Comparison of ENCODE assay signal across 27 mouse cellular contexts in the genomic region with DNA sequence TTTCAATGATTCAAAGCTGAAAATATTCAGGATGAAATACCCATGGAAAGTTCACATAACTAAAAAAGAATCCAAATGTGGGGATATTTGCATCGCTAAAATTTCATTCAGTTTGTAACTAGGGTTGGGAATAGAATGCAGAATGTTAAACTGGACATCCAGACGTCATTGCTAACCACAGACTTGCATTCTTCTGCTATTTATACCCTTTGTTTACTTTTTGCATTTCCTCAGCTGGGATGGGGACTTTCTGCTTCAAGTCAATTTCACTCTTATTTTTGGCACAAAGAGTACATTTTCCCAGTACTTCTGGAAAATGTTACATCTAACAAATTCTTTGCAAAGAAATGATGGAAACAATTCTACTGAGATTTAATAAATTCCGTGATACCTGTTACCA.
DNase-seq lines count a peak whose midpoint lies in the region; ATAC-seq and TF ChIP-seq lines count a peak whose summit lies in the region.
"Had no signal": no experiment of that assay in that cellular context is flagged by ENCODE, and none has a peak within 500 bp of the region (broad histone marks: within the 10 kb centered on the region; RNA-seq: fewer than 3 reads in every experiment).

No protein-coding gene starts in this region.

- peak; percentile 57 for DNase-seq in embryonic facial prominence, embryonic 14.5 days (ENCODE audit: low spot score)
- no peak for DNase-seq in embryonic facial prominence, embryonic 10.5 days (ENCODE audit: low spot score)
- no peak for DNase-seq in lung, postnatal 4 days
- peak; percentile 4 for DNase-seq in brain, adult 2 months (ENCODE audit: low read depth, low spot score)
- DNase-seq in heart, adult 2 months, result no peak
- DNase-seq in layer of hippocampus, postnatal 36 days, result no peak
- DNase-seq: adrenal gland, adult 8-10 months; cerebellum, adult 18-20 months; cerebellum, postnatal 25 days; gastrocnemius, postnatal 14 days; heart, adult 11 months; heart, postnatal 14 days; kidney, postnatal 10 days; liver, embryonic 13.5 days; right cerebral cortex, adult 18-20 months; right cerebral cortex, postnatal 4 days; thymus, postnatal 14 days had no signal

- intact Hi-C loops in heart, adult 2 months (cut with DNase I), result no loop called here

- H3K4me3 ChIP-seq in embryonic facial prominence, embryonic 14.5 days (ENCODE audit: low read depth, low read length), result no peak overlapping the region
- H3K4me3 ChIP-seq in embryonic facial prominence, embryonic 10.5 days, result no peak overlapping the region
- H3K4me3 ChIP-seq in lung, embryonic 15.5 days, result no peak overlapping the region
- no peak overlapping the region for H3K4me3 ChIP-seq in heart, adult 2 months
- H3K4me3 ChIP-seq: embryonic facial prominence, embryonic 13.5 days; heart, embryonic 13.5 days; liver, embryonic 13.5 days; midbrain, embryonic 10.5 days; neural tube, embryonic 15.5 days had no signal

- H3K9me3 ChIP-seq in embryonic facial prominence, embryonic 14.5 days (ENCODE audit: control insufficient read depth, low read length), result no peaks in the 10 kb centered on the region
- no peaks in the 10 kb centered on the region for H3K9me3 ChIP-seq in embryonic facial prominence, embryonic 10.5 days
- H3K9me3 ChIP-seq in lung, embryonic 15.5 days, result no peaks in the 10 kb centered on the region
- H3K9me3 ChIP-seq: embryonic facial prominence, embryonic 13.5 days; G1E; heart, embryonic 13.5 days; liver, embryonic 13.5 days; midbrain, embryonic 10.5 days; neural tube, embryonic 15.5 days had no signal

- no peak for ATAC-seq in embryonic facial prominence, embryonic 14.5 days (ENCODE audit: low read depth)
- no peak for ATAC-seq in lung, embryonic 15.5 days (ENCODE audit: borderline replicate concordance, extremely low read depth, low FRiP score, low TSS enrichment)
- ATAC-seq: activated CD4-positive, CD25-positive, alpha-beta regulatory T cell, adult 4 months; forebrain, embryonic 14.5 days; hindbrain, postnatal 0 days; intestine, postnatal 0 days had no signal

- TF ChIP-seq POLR2A in heart, adult 2 months (IDR thresholded peaks at IDR 0.05; ENCODE audit: insufficient read depth, low read depth, low read length), result no peak

- no peak for TF ChIP-seq EP300 in heart, adult 2 months (IDR thresholded peaks at IDR 0.05; ENCODE audit: insufficient read depth, low read depth, low read length)

- H3K4me2 ChIP-seq in embryonic facial prominence, embryonic 14.5 days (ENCODE audit: low read depth, low read length), result no peak overlapping the region
- H3K4me2 ChIP-seq in lung, embryonic 15.5 days, result no peak overlapping the region
- H3K4me2 ChIP-seq: embryonic facial prominence, embryonic 13.5 days; heart, embryonic 13.5 days; liver, embryonic 13.5 days; neural tube, embryonic 15.5 days had no signal

- no peak overlapping the region for H3K9ac ChIP-seq in embryonic facial prominence, embryonic 14.5 days (ENCODE audit: low read depth, low read length)
- no peak overlapping the region for H3K9ac ChIP-seq in lung, embryonic 15.5 days
- no peak overlapping the region for H3K9ac ChIP-seq in heart, adult 2 months (ENCODE audit: low read depth, low read length)
- H3K9ac ChIP-seq: embryonic facial prominence, embryonic 13.5 days; heart, embryonic 13.5 days; liver, embryonic 13.5 days; neural tube, embryonic 15.5 days had no signal

- H3K36me3 ChIP-seq in embryonic facial prominence, embryonic 14.5 days (ENCODE audit: control insufficient read depth, insufficient read depth, low read length), result no peaks in the 10 kb centered on the region
- H3K36me3 ChIP-seq in embryonic facial prominence, embryonic 10.5 days (replicated peaks), result no peaks in the 10 kb centered on the region
- H3K36me3 ChIP-seq in lung, embryonic 15.5 days, result no peaks in the 10 kb centered on the region
- H3K36me3 ChIP-seq in heart, adult 2 months (ENCODE audit: control insufficient read depth, insufficient read depth, low read length), result no peaks in the 10 kb centered on the region
- H3K36me3 ChIP-seq: embryonic facial prominence, embryonic 13.5 days; G1E; heart, embryonic 13.5 days; liver, embryonic 13.5 days; midbrain, embryonic 10.5 days; neural tube, embryonic 15.5 days had no signal

- no peaks in the 10 kb centered on the region for H3K27me3 ChIP-seq in embryonic facial prominence, embryonic 14.5 days (replicated peaks; ENCODE audit: control insufficient read depth, insufficient read depth, low read length)
- no peaks in the 10 kb centered on the region for H3K27me3 ChIP-seq in embryonic facial prominence, embryonic 10.5 days (replicated peaks; ENCODE audit: low read depth, poor library complexity, severe bottlenecking)
- H3K27me3 ChIP-seq in lung, embryonic 15.5 days, result no peaks in the 10 kb centered on the region
- H3K27me3 ChIP-seq in heart, adult 2 months (ENCODE audit: control insufficient read depth, insufficient read depth, low read length), result no peaks in the 10 kb centered on the region
- H3K27me3 ChIP-seq: embryonic facial prominence, embryonic 13.5 days; heart, embryonic 13.5 days; liver, embryonic 13.5 days; neural tube, embryonic 15.5 days had no signal

- TF ChIP-seq CTCF in heart, adult 2 months (IDR thresholded peaks at IDR 0.05), result no peak

- WGBS in embryonic facial prominence, embryonic 14.5 days, result 42% methylated on average over 3 of the region's 3 CpGs
- WGBS in embryonic facial prominence, embryonic 10.5 days, result 69% methylated on average over 3 of the region's 3 CpGs
- WGBS in lung, embryonic 15.5 days, result 40% methylated on average over 3 of the region's 3 CpGs
- 55% methylated on average over 3 of the region's 3 CpGs for WGBS in heart, adult 2 months

- H3K27ac ChIP-seq in embryonic facial prominence, embryonic 14.5 days (replicated peaks; ENCODE audit: low read depth, low read length), result no peak overlapping the region
- H3K27ac ChIP-seq in embryonic facial prominence, embryonic 10.5 days (replicated peaks), result no peak overlapping the region
- H3K27ac ChIP-seq in lung, embryonic 15.5 days, result 0 out of 2 replicates have a peak overlapping the region, but pooled peaks have one; percentile 41
- H3K27ac ChIP-seq in heart, adult 2 months, result no peak overlapping the region
- H3K27ac ChIP-seq: embryonic facial prominence, embryonic 13.5 days; heart, embryonic 13.5 days; hindbrain, postnatal 0 days; liver, embryonic 13.5 days; midbrain, embryonic 10.5 days; neural tube, embryonic 15.5 days had no signal

- no peaks in the 10 kb centered on the region for H3K79me2 ChIP-seq in heart, adult 2 months (replicated peaks; ENCODE audit: control insufficient read depth, insufficient read depth, low read length)

- H3K4me1 ChIP-seq in embryonic facial prominence, embryonic 14.5 days (ENCODE audit: control insufficient read depth, insufficient read depth, low read length), result no peaks in the 10 kb centered on the region
- no peaks in the 10 kb centered on the region for H3K4me1 ChIP-seq in embryonic facial prominence, embryonic 10.5 days
- no peaks in the 10 kb centered on the region for H3K4me1 ChIP-seq in lung, embryonic 15.5 days
- no peaks in the 10 kb centered on the region; the same call in none of the 2 replicates for H3K4me1 ChIP-seq in heart, adult 2 months (ENCODE audit: control insufficient read depth, insufficient read depth, low read length)
- H3K4me1 ChIP-seq: embryonic facial prominence, embryonic 13.5 days; heart, embryonic 13.5 days; liver, embryonic 13.5 days; midbrain, embryonic 10.5 days; neural tube, embryonic 15.5 days had no signal

Comparison
In these comparisons a context has a peak if more than half of its experiments do, and no peak if none do; other contexts are left out.
1. DNase-seq: peak in embryonic facial prominence, embryonic 14.5 days (single experiment) and brain, adult 2 months (single experiment); none in embryonic facial prominence, embryonic 10.5 days (single experiment), lung, postnatal 4 days (0 of 2), heart, adult 2 months (0 of 2) and layer of hippocampus, postnatal 36 days (0 of 2).